ENCODE assay signal across 16 mouse cellular contexts in genomic region chr3:34252730-34253337, GRCm38 (mm10).
DNase-seq lines count a peak whose midpoint lies in the region; ATAC-seq lines count a peak whose summit lies in the region.
"Had no signal": no experiment of that assay in that cellular context is flagged by ENCODE, and none has a peak within 500 bp of the region (broad histone marks: within the 10 kb centered on the region; RNA-seq: fewer than 3 reads in every experiment).

No protein-coding gene starts in this region.

- peak; percentile 30; the same call in 1 of the 2 replicates for ATAC-seq in midbrain, embryonic 13.5 days
- peak; percentile 85 for ATAC-seq in forebrain, embryonic 14.5 days
- ATAC-seq in limb, embryonic 12.5 days (ENCODE audit: insufficient number of reproducible peaks, insufficient read depth, low FRiP score, low TSS enrichment, low read depth), result no peak
- no peak for ATAC-seq in intestine, embryonic 16.5 days
- ATAC-seq in erythroid progenitor cell, adult 5-6 weeks (replicated peaks; ENCODE audit: low FRiP score, poor library complexity, severe bottlenecking), result no peak
- ATAC-seq: activated CD4-positive, CD25-positive, alpha-beta regulatory T cell, adult 4 months; CD4-positive, CD25-positive, alpha-beta regulatory T cell, adult 4 months; liver, embryonic 12.5 days had no signal

- no peaks in the 10 kb centered on the region for H3K27me3 ChIP-seq in midbrain, embryonic 13.5 days
- H3K27me3 ChIP-seq in midbrain, embryonic 10.5 days (ENCODE audit: low read depth, poor library complexity, severe bottlenecking), result no peaks in the 10 kb centered on the region
- H3K27me3 ChIP-seq in forebrain, embryonic 14.5 days (replicated peaks; ENCODE audit: control insufficient read depth, insufficient read depth, low read length), result no peaks in the 10 kb centered on the region
- H3K27me3 ChIP-seq in limb, embryonic 12.5 days, result peaks cover 21% of the 10 kb centered on the region
- no peaks in the 10 kb centered on the region for H3K27me3 ChIP-seq in intestine, embryonic 16.5 days (replicated peaks; ENCODE audit: control insufficient read depth, insufficient read depth, low read length)
- H3K27me3 ChIP-seq: liver, embryonic 12.5 days had no signal

- H3K9me3 ChIP-seq in midbrain, embryonic 13.5 days, result no peaks in the 10 kb centered on the region
- H3K9me3 ChIP-seq in midbrain, embryonic 10.5 days (replicated peaks), result no peaks in the 10 kb centered on the region
- H3K9me3 ChIP-seq in forebrain, embryonic 14.5 days (replicated peaks; ENCODE audit: control insufficient read depth, low read length), result no peaks in the 10 kb centered on the region
- H3K9me3 ChIP-seq in limb, embryonic 12.5 days, result no peaks in the 10 kb centered on the region
- no peaks in the 10 kb centered on the region for H3K9me3 ChIP-seq in intestine, embryonic 16.5 days (ENCODE audit: control insufficient read depth, low read length)
- H3K9me3 ChIP-seq: liver, embryonic 12.5 days had no signal

- H3K27ac ChIP-seq in midbrain, embryonic 13.5 days, result no peak overlapping the region
- no peak overlapping the region for H3K27ac ChIP-seq in midbrain, embryonic 10.5 days (replicated peaks)
- peak overlapping the region; percentile 50; the same call in 1 of the 2 replicates for H3K27ac ChIP-seq in forebrain, embryonic 14.5 days (ENCODE audit: low read depth, low read length)
- no peak overlapping the region for H3K27ac ChIP-seq in limb, embryonic 12.5 days
- H3K27ac ChIP-seq in intestine, embryonic 16.5 days (ENCODE audit: low read length), result no peak overlapping the region
- H3K27ac ChIP-seq: kidney, postnatal 0 days; liver, embryonic 12.5 days had no signal

- H3K36me3 ChIP-seq in midbrain, embryonic 13.5 days, result no peaks in the 10 kb centered on the region
- no peaks in the 10 kb centered on the region for H3K36me3 ChIP-seq in midbrain, embryonic 10.5 days
- H3K36me3 ChIP-seq in forebrain, embryonic 14.5 days (ENCODE audit: control insufficient read depth, insufficient read depth, low read length), result no peaks in the 10 kb centered on the region
- H3K36me3 ChIP-seq in limb, embryonic 12.5 days, result no peaks in the 10 kb centered on the region
- no peaks in the 10 kb centered on the region for H3K36me3 ChIP-seq in intestine, embryonic 16.5 days (ENCODE audit: control insufficient read depth, insufficient read depth, low read length)
- H3K36me3 ChIP-seq: liver, embryonic 12.5 days had no signal

- peaks cover 4% of the 10 kb centered on the region for H3K4me1 ChIP-seq in midbrain, embryonic 13.5 days (replicated peaks)
- no peaks in the 10 kb centered on the region for H3K4me1 ChIP-seq in midbrain, embryonic 10.5 days
- H3K4me1 ChIP-seq in forebrain, embryonic 14.5 days (ENCODE audit: control insufficient read depth, insufficient read depth, low read length), result peaks cover 10% of the 10 kb centered on the region; the same call in 1 of the 2 replicates
- peaks cover 9% of the 10 kb centered on the region for H3K4me1 ChIP-seq in limb, embryonic 12.5 days (replicated peaks)
- no peaks in the 10 kb centered on the region for H3K4me1 ChIP-seq in intestine, embryonic 16.5 days (ENCODE audit: control insufficient read depth, insufficient read depth, low read length)
- H3K4me1 ChIP-seq: liver, embryonic 12.5 days had no signal

- WGBS in midbrain, embryonic 13.5 days, result 56% methylated on average over 12 of the region's 12 CpGs
- WGBS in midbrain, embryonic 10.5 days, result 72% methylated on average over 12 of the region's 12 CpGs
- 42% methylated on average over 12 of the region's 12 CpGs for WGBS in forebrain, embryonic 14.5 days
- WGBS in limb, embryonic 12.5 days, result 19% methylated on average over 12 of the region's 12 CpGs
- 62% methylated on average over 12 of the region's 12 CpGs for WGBS in intestine, embryonic 16.5 days

- DNase-seq in midbrain, embryonic 10.5 days (ENCODE audit: low spot score), result no peak
- DNase-seq in forebrain, embryonic 14.5 days (ENCODE audit: low spot score), result peak; percentile 65
- peak; percentile 58 for DNase-seq in retina, embryonic 14.5 days (ENCODE audit: low spot score)
- DNase-seq in adrenal gland, postnatal 14 days, result no peak
- DNase-seq: cerebellum, adult 8-10 months; gastrocnemius, postnatal 14 days; lung, postnatal 10 days had no signal

- no peak overlapping the region for H3K4me3 ChIP-seq in midbrain, embryonic 13.5 days (replicated peaks)
- no peak overlapping the region for H3K4me3 ChIP-seq in midbrain, embryonic 10.5 days
- H3K4me3 ChIP-seq in forebrain, embryonic 14.5 days (ENCODE audit: low read depth, low read length), result no peak overlapping the region
- H3K4me3 ChIP-seq in limb, embryonic 12.5 days (replicated peaks), result no peak overlapping the region
- H3K4me3 ChIP-seq in intestine, embryonic 16.5 days (ENCODE audit: low read length), result no peak overlapping the region
- H3K4me3 ChIP-seq: liver, embryonic 12.5 days had no signal

- no peak overlapping the region for H3K9ac ChIP-seq in midbrain, embryonic 13.5 days (replicated peaks)
- no peak overlapping the region for H3K9ac ChIP-seq in forebrain, embryonic 14.5 days (ENCODE audit: low read length)
- no peak overlapping the region for H3K9ac ChIP-seq in limb, embryonic 12.5 days (replicated peaks)
- no peak overlapping the region for H3K9ac ChIP-seq in intestine, embryonic 16.5 days (ENCODE audit: low read depth, low read length)
- H3K9ac ChIP-seq: liver, embryonic 12.5 days had no signal

- no peak overlapping the region for H3K4me2 ChIP-seq in midbrain, embryonic 13.5 days (replicated peaks)
- peak overlapping the region; percentile 18 for H3K4me2 ChIP-seq in forebrain, embryonic 14.5 days (ENCODE audit: low read length)
- H3K4me2 ChIP-seq in limb, embryonic 12.5 days, result peak overlapping the region; percentile 36
- H3K4me2 ChIP-seq in intestine, embryonic 16.5 days (ENCODE audit: low read depth, low read length), result no peak overlapping the region
- H3K4me2 ChIP-seq: heart, embryonic 11.5 days; liver, embryonic 12.5 days had no signal

Comparison
In these comparisons a context has a peak if more than half of its experiments do, and no peak if none do; other contexts are left out.
1. ATAC-seq: peak in midbrain, embryonic 13.5 days (single experiment) and forebrain, embryonic 14.5 days (single experiment); none in limb, embryonic 12.5 days (single experiment), intestine, embryonic 16.5 days (single experiment) and erythroid progenitor cell, adult 5-6 weeks (single experiment).
2. H3K4me2 ChIP-seq: peak in forebrain, embryonic 14.5 days (single experiment) and limb, embryonic 12.5 days (single experiment); none in midbrain, embryonic 13.5 days (single experiment) and intestine, embryonic 16.5 days (single experiment).
3. DNase-seq: peak in forebrain, embryonic 14.5 days (single experiment) and retina, embryonic 14.5 days (single experiment); none in midbrain, embryonic 10.5 days (single experiment) and adrenal gland, postnatal 14 days (single experiment).